Mouse (Mus musculus) limb, embryonic 14.5 days (tissue): Measurements from ENCODE around the gene Nme7. TPM values are rescaled to one million over a fixed set of nuclear protein-coding genes. Genes with fewer than 3 reads are reported as not detected.

Source experiments
- ATAC-seq: fragments of 200-750 bp; cut with Nextera tagmentation; 2 replicates; pipeline ENCODE4 v1.8.0; 2017; ENCODE audit warnings: low read depth, moderate number of reproducible peaks, moderate TSS enrichment; ENCODE audit not compliant: low FRiP score
- DNase-seq: peaks from one replicate; pipeline ENCODE4 v3.0.0-alpha.2; 2015; ENCODE audit warnings: low spot score
- H3K27ac ChIP-seq: fragments of 300-500 bp; sonication (generic); replicated peaks from 2 replicates; pipeline ENCODE4 v1.5.1; 2014; ENCODE audit warnings: low read depth, mild to moderate bottlenecking, low read length, moderate library complexity, mixed read lengths
- H3K27me3 ChIP-seq: fragments of 300-500 bp; sonication (generic); 2 replicates; pipeline ENCODE4 v1.6.1; 2014; ENCODE audit warnings: low read length, mixed read lengths; ENCODE audit not compliant: control insufficient read depth, insufficient read depth
- H3K36me3 ChIP-seq: fragments of 300-500 bp; sonication (generic); 2 replicates; pipeline ENCODE4 v1.6.1; 2014; ENCODE audit warnings: mild to moderate bottlenecking, low read length, moderate library complexity, mixed read lengths; ENCODE audit not compliant: control insufficient read depth, insufficient read depth
- H3K4me1 ChIP-seq: fragments of 300-500 bp; sonication (generic); 2 replicates; pipeline ENCODE4 v1.6.1; 2014; ENCODE audit warnings: antibody characterized with exemption, low read length, mixed read lengths; ENCODE audit not compliant: control insufficient read depth, insufficient read depth
- H3K4me2 ChIP-seq: fragments of 300-500 bp; sonication (generic); replicated peaks from 2 replicates; pipeline ENCODE4 v1.6.1; 2014; ENCODE audit warnings: low read depth, mild to moderate bottlenecking, low read length, moderate library complexity; ENCODE audit not compliant: severe bottlenecking
- H3K4me3 ChIP-seq: fragments of 300-500 bp; sonication (generic); replicated peaks from 2 replicates; pipeline ENCODE4 v1.5.1; 2014; ENCODE audit warnings: low read length
- H3K9ac ChIP-seq: fragments of 300-500 bp; sonication (generic); 2 replicates; pipeline ENCODE4 v1.6.1; 2014; ENCODE audit warnings: mild to moderate bottlenecking, low read depth, low read length, moderate library complexity; ENCODE audit not compliant: severe bottlenecking
- H3K9me3 ChIP-seq: fragments of 300-500 bp; sonication (generic); 2 replicates; pipeline ENCODE4 v1.6.1; 2016; ENCODE audit warnings: low read length; ENCODE audit not compliant: control insufficient read depth
- POLR2A ChIP-seq: fragments of 200-500 bp; IDR thresholded peaks from 2 replicates; pipeline ENCODE4 v1.8.0; 2012; ENCODE audit warnings: inconsistent platforms, mild to moderate bottlenecking, moderate library complexity, borderline replicate concordance; ENCODE audit not compliant: insufficient read depth, insufficient read length; ENCODE audit errors: extremely low read depth
- WGBS: fragments of 180-500 bp; shearing (Covaris S2); extraction: QIAGEN DNeasy Blood & Tissue Kit; methylation state at CpG from one replicate; pipeline ENCODE4 v1.1.7; 2014; 5-methylcytosine and 5-hydroxymethylcytosine counted together
- polyA plus RNA-seq, 2 experiments: library from polyadenylated mRNA; depleted of rRNA in 1 of 2; stranded (reverse) in 1 of 2; unstranded in 1 of 2; fragments of >200 nt; fragmentation: Nextera tagmentation in 1 of 2; extraction: Ambion mirVana in 1 of 2; gene quantifications; 2 replicates each; pipeline versions ENCODE4 v1.2.1 to v1.2.3; 2012 to 2014

Gene Nme7
- polyA plus RNA-seq, 2 experiments, result 22.1 to 31.2 TPM

- Histone ChIP-seq H3K4me1 (no peaks in the 10 kb centered on the region), H3K36me3 (no peaks in the 10 kb centered on the region; the same call in 1 of the 2 replicates), H3K27me3 (no peaks in the 10 kb centered on the region), H3K4me2 (no peak overlapping the region), H3K9me3 (no peaks in the 10 kb centered on the region), H3K9ac (no peak overlapping the region), H3K4me3 (no peak overlapping the region), H3K27ac (no peak overlapping the region)
- ATAC-seq (no peak), DNase-seq (no peak)
- 67% methylated on average over 3 of the region's 3 CpGs for WGBS
- no peak for TF ChIP-seq POLR2A
These were observed 88.3 kb downstream of the Nme7 start for GRCm38 (mm10) chr1:164392176-164392575.

DNA sequence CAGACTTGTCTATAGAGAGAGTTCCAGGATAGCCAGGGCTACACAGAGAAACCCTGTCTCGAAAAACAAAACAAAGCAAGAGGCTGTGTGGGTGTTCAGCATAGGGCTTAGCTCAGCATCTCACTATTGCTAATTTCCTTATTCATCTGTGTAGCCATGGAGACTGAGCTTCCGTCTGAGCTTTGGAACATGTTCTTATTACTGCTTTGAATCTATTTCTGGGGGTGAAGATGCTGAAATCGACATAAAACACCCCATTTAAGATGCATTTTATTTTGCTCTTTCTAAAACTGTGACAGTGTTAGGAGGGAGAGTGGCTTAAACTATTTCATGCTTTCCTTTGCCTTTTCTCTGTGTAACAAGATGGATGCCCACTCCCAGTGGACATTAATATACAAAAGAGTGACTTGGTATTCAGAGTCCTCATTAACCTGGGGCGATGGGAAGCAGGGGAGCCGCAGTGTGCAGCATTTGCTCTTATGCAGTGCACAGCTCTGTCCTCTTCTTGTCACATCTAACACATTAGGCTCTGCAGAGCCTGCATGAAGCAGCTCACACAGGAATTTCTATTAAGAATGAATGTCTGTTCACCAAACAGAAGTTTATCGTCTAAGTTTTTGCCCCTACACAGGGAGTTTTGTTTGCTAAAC is 91.3 kb downstream of the Nme7 start:
- no peak for TF ChIP-seq POLR2A
- 88% methylated on average over 6 of the region's 6 CpGs for WGBS
- H3K27ac ChIP-seq, result no peak overlapping the region
- no peak overlapping the region for H3K9ac ChIP-seq
- ATAC-seq (no peak), DNase-seq (no peak)
- H3K4me1 ChIP-seq, result no peaks in the 10 kb centered on the region
- H3K27me3 ChIP-seq, result no peaks in the 10 kb centered on the region
- H3K4me2 ChIP-seq, result no peak overlapping the region
- no peaks in the 10 kb centered on the region for H3K36me3 ChIP-seq
- no peak overlapping the region for H3K4me3 ChIP-seq
- no peaks in the 10 kb centered on the region for H3K9me3 ChIP-seq

GRCm38 (mm10) chr1:164397672-164398071 is 93.8 kb downstream of the Nme7 start:
- ATAC-seq, result no peak
- H3K4me2 ChIP-seq, result no peak overlapping the region
- 64% methylated on average over 4 of the region's 4 CpGs for WGBS
- no peak for DNase-seq
- H3K4me3 ChIP-seq, result no peak overlapping the region
- H3K9ac ChIP-seq, result no peak overlapping the region
- no peaks in the 10 kb centered on the region for H3K27me3 ChIP-seq
- no peaks in the 10 kb centered on the region for H3K36me3 ChIP-seq
- TF ChIP-seq POLR2A, result no peak
- no peaks in the 10 kb centered on the region for H3K4me1 ChIP-seq
- H3K27ac ChIP-seq, result no peak overlapping the region
- 0 out of 2 replicates have a peak, but pooled peaks cover 3% of the 10 kb centered on the region for H3K9me3 ChIP-seq

DNA sequence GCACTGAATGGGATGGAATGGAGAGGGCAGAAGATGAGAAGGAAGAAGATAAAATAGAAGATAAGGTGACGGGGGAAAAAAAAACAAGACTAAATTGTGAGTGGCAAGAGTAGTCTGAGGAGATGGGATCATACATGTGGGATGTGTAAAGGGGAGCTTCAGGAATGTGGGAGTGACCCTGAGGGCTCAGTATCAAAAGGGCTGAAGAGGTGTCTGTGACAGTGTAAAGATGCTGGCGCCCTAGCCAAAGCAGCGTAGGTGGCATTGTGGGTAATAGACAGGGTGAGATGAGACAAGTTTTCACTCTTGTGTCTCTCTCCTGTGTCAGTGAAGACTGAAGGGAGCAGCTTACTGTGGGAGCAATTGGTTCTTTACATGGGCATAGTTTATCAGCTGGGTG is 95.7 kb downstream of the Nme7 start:
- ATAC-seq (no peak), DNase-seq (no peak)
- Histone ChIP-seq H3K4me2 (no peak overlapping the region), H3K4me3 (no peak overlapping the region), H3K4me1 (no peaks in the 10 kb centered on the region), H3K27ac (no peak overlapping the region), H3K9me3 (0 out of 2 replicates have a peak, but pooled peaks cover 3% of the 10 kb centered on the region), H3K36me3 (no peaks in the 10 kb centered on the region), H3K9ac (no peak overlapping the region), H3K27me3 (no peaks in the 10 kb centered on the region)
- whole genome bisulfite sequencing, result 87% methylated on average over 3 of the region's 3 CpGs
- TF ChIP-seq POLR2A, result no peak

- Histone ChIP-seq H3K9ac (no peak overlapping the region), H3K4me1 (no peaks in the 10 kb centered on the region), H3K27ac (no peak overlapping the region), H3K4me3 (no peak overlapping the region), H3K4me2 (no peak overlapping the region), H3K27me3 (no peaks in the 10 kb centered on the region), H3K36me3 (no peaks in the 10 kb centered on the region), H3K9me3 (0 out of 2 replicates have a peak, but pooled peaks cover 3% of the 10 kb centered on the region)
- ATAC-seq (no peak), DNase-seq (no peak)
- no peak for TF ChIP-seq POLR2A
- 68% methylated on average over 5 of the region's 5 CpGs for WGBS
These were observed 101.5 kb downstream of the Nme7 start for GRCm38 (mm10) chr1:164405385-164405802.
